Mouse (Mus musculus) kidney, postnatal 0 days (tissue): ENCODE data around the gene Spata9. TPM values are rescaled to one million over a fixed set of nuclear protein-coding genes. Genes with fewer than 3 reads are reported as not detected.

Experiments used
- ATAC-seq: fragments of 200-750 bp; cut with Nextera tagmentation; replicated peaks from 2 replicates; pipeline ENCODE4 v1.8.0; 2017; ENCODE audit warnings: low read depth, moderate number of reproducible peaks, moderate TSS enrichment, moderate library complexity; ENCODE audit not compliant: low FRiP score
- DNase-seq: peaks from one replicate; pipeline ENCODE4 v3.0.0-alpha.2; 2016; ENCODE audit warnings: low spot score
- H3K27ac ChIP-seq: fragments of 300-500 bp; sonication (generic); 2 replicates; pipeline ENCODE4 v1.5.1; 2014; ENCODE audit warnings: mild to moderate bottlenecking
- H3K27me3 ChIP-seq: fragments of 300-500 bp; sonication (generic); 2 replicates; pipeline ENCODE4 v1.6.1; 2014; ENCODE audit warnings: low read length, mixed read lengths; ENCODE audit not compliant: insufficient read depth
- H3K36me3 ChIP-seq: fragments of 300-500 bp; sonication (generic); 2 replicates; pipeline ENCODE4 v1.6.1; 2014; ENCODE audit warnings: low read length, mixed read lengths; ENCODE audit not compliant: insufficient read depth
- H3K4me1 ChIP-seq: fragments of 300-500 bp; sonication (generic); replicated peaks from 2 replicates; pipeline ENCODE4 v1.6.1; 2014; ENCODE audit warnings: antibody characterized with exemption, low read length, mixed read lengths; ENCODE audit not compliant: insufficient read depth
- H3K4me2 ChIP-seq: fragments of 300-500 bp; sonication (generic); 2 replicates; pipeline ENCODE4 v1.6.1; 2014; ENCODE audit warnings: mild to moderate bottlenecking, low read length, moderate library complexity, mixed read lengths
- H3K4me3 ChIP-seq: fragments of 300-500 bp; sonication (generic); replicated peaks from 2 replicates; pipeline ENCODE4 v1.5.1; 2014; ENCODE audit warnings: low read depth, low read length
- H3K9ac ChIP-seq: fragments of 300-500 bp; sonication (generic); 2 replicates; pipeline ENCODE4 v1.6.1; 2014; ENCODE audit warnings: low read depth, low read length
- H3K9me3 ChIP-seq: fragments of 300-500 bp; sonication (generic); replicated peaks from 2 replicates; pipeline ENCODE4 v1.6.1; 2016; ENCODE audit warnings: low read length, inconsistent platforms, mixed read lengths
- CTCF ChIP-seq: IDR thresholded peaks from 2 replicates; pipeline ENCODE4 v1.5.1; 2016; ENCODE audit warnings: antibody characterized with exemption, low read depth, mild to moderate bottlenecking, moderate library complexity
- polyA plus RNA-seq: library from polyadenylated mRNA; unstranded; fragments of >200 nt; fragmentation: Nextera tagmentation; extraction: Ambion mirVana; gene quantifications from 2 replicates; pipeline ENCODE4 v1.2.1, GENCODE M21; 2015

Gene Spata9
- polyA plus RNA-seq, 1 experiment from 2014 or later = 0.92 TPM

GRCm38 (mm10) chr13:76044971-76045370 lies 78.0 kb downstream of the Spata9 start:
- Histone ChIP-seq H3K9ac (no peak overlapping the region), H3K36me3 (no peaks in the 10 kb centered on the region), H3K9me3 (no peaks in the 10 kb centered on the region), H3K4me3 (no peak overlapping the region), H3K4me1 (no peaks in the 10 kb centered on the region), H3K27me3 (no peaks in the 10 kb centered on the region), H3K27ac (no peak overlapping the region), H3K4me2 (no peak overlapping the region)
- no peak for TF ChIP-seq CTCF
- ATAC-seq (no peak), DNase-seq (no peak)

Other genes with a start within 250 kb of the Spata9 start
- 67.5 and 72.1 TPM in 2 replicates for gene Glrx, start 127.3 kb upstream of the Spata9 start, polyA plus RNA-seq
- 27.6 and 27.7 TPM in 2 replicates for gene Rhobtb3, start 23.2 kb upstream of the Spata9 start, polyA plus RNA-seq
- gene Rfesd, start 51.6 kb downstream of the Spata9 start, polyA plus RNA-seq = 24.6 and 24.8 TPM in 2 replicates
- gene Gpr150, start 89.8 kb downstream of the Spata9 start, polyA plus RNA-seq = 0.31 and 0.50 TPM in 2 replicates
- gene Arsk, start 131.5 kb downstream of the Spata9 start, polyA plus RNA-seq = 11.6 and 12.1 TPM in 2 replicates
- 9.2 and 9.4 TPM in 2 replicates for gene Ttc37, start 131.6 kb downstream of the Spata9 start, polyA plus RNA-seq